Mouse (Mus musculus) bone marrow, adult 2 months (tissue): ENCODE measurements around the gene Rnh1.

Experiments
- CTCF ChIP-seq: fragments of 200-500 bp; IDR thresholded peaks from 2 replicates; pipeline ENCODE4 v1.5.1; 2011; ENCODE audit warnings: low read length, control low read depth; ENCODE audit not compliant: control insufficient read depth, insufficient read depth
- POLR2A ChIP-seq: fragments of 200-500 bp; IDR thresholded peaks from 2 replicates; pipeline ENCODE4 v1.6.1; 2011; ENCODE audit warnings: low read depth, mild to moderate bottlenecking, control low read depth, low read length, borderline replicate concordance; ENCODE audit not compliant: control insufficient read depth

- no peak for TF ChIP-seq CTCF
- TF ChIP-seq POLR2A: no peak
Observed at GRCm38 (mm10) chr7:141188733-141189132, 16.1 kb upstream of the Rnh1 start.
